Mouse (Mus musculus) bone marrow macrophage, adult 2 months (primary cell): ENCODE measurements around the gene Olfr1359. TPM values are rescaled to one million over a fixed set of nuclear protein-coding genes. Genes with fewer than 3 reads are reported as not detected.

Experiments
- H3K27ac ChIP-seq: 2 replicates; pipeline ENCODE4 v1.5.1; 2012; ENCODE audit warnings: low read depth, low read length; ENCODE audit not compliant: insufficient read depth
- H3K4me1 ChIP-seq: 2 replicates; pipeline ENCODE4 v1.6.1; 2012; ENCODE audit warnings: low read length; ENCODE audit not compliant: control insufficient read depth, insufficient read depth
- H3K4me3 ChIP-seq: 2 replicates; pipeline ENCODE4 v1.5.1; 2012; ENCODE audit warnings: mild to moderate bottlenecking, low read length, moderate library complexity; ENCODE audit not compliant: insufficient read depth
- CTCF ChIP-seq: IDR thresholded peaks from 2 replicates; pipeline ENCODE4 v1.5.1; 2012; ENCODE audit warnings: low read depth, mild to moderate bottlenecking, low read length, moderate library complexity
- POLR2A ChIP-seq: IDR thresholded peaks from 2 replicates; pipeline ENCODE4 v1.6.1; 2012; ENCODE audit warnings: mild to moderate bottlenecking, low read depth, low read length, borderline replicate concordance
- polyA plus RNA-seq: library from polyadenylated mRNA; stranded (reverse); fragments of >200 nt; gene quantifications from 2 replicates; pipeline ENCODE4 v1.2.4, GENCODE M21; 2012; ENCODE audit not compliant: missing spikeins, insufficient read depth, insufficient read length

Gene Olfr1359
- polyA plus RNA-seq, 1 experiment: not detected

GRCm38 (mm10) chr13:21718381-21719080, 20.6 kb downstream of the Olfr1359 start:
- no peak for TF ChIP-seq POLR2A
- TF ChIP-seq CTCF: no peak
- H3K4me3 ChIP-seq: peak overlapping the region; percentile 31
- peaks cover 16% of the 10 kb centered on the region for H3K4me1 ChIP-seq
- peak overlapping the region; percentile 90 for H3K27ac ChIP-seq

- H3K4me1 ChIP-seq: peaks cover 18% of the 10 kb centered on the region
- H3K27ac ChIP-seq: peak overlapping the region; percentile 91
- peak overlapping the region; percentile 44 for H3K4me3 ChIP-seq
Observed at GRCm38 (mm10) chr13:21721107-21721756, 23.3 kb downstream of the Olfr1359 start.

GRCm38 (mm10) chr13:21721757-21722372, 24.0 kb downstream of the Olfr1359 start, which contains the start of gene Hist1h2bm:
Gene Hist1h2bm (plus strand): TSS chr13:21722044.
- peak; percentile 35; the same call in 1 of the 2 replicates for TF ChIP-seq POLR2A
- peak within 1 kb of the TSS; percentile 91 for H3K27ac ChIP-seq
- peak within 1 kb of the TSS; percentile 49 for H3K4me3 ChIP-seq
- peaks cover 20% of the 10 kb centered on the region for H3K4me1 ChIP-seq

- H3K4me1 ChIP-seq: peaks cover 23% of the 10 kb centered on the region
- peak overlapping the region; percentile 49 for H3K4me3 ChIP-seq
- peak overlapping the region; percentile 59 for H3K27ac ChIP-seq
- TF ChIP-seq CTCF: no peak
- TF ChIP-seq POLR2A: no peak
Observed at GRCm38 (mm10) chr13:21722373-21722925, 24.5 kb downstream of the Olfr1359 start.

- peaks cover 23% of the 10 kb centered on the region for H3K4me1 ChIP-seq
- H3K4me3 ChIP-seq: no peak overlapping the region
- TF ChIP-seq POLR2A (no peak), CTCF (no peak)
- no peak overlapping the region; the same call in 1 of the 2 replicates for H3K27ac ChIP-seq
Observed at GRCm38 (mm10) chr13:21722993-21723836, 25.3 kb downstream of the Olfr1359 start.

- H3K4me1 ChIP-seq: peaks cover 17% of the 10 kb centered on the region
- no peak overlapping the region for H3K4me3 ChIP-seq
- no peak overlapping the region for H3K27ac ChIP-seq
- TF ChIP-seq POLR2A: no peak
- no peak for TF ChIP-seq CTCF
Observed at GRCm38 (mm10) chr13:21727948-21728572, 30.1 kb downstream of the Olfr1359 start.

- Histone ChIP-seq H3K4me1 (peaks cover 17% of the 10 kb centered on the region), H3K4me3 (no peak overlapping the region), H3K27ac (no peak overlapping the region)
- no peak for TF ChIP-seq CTCF
- TF ChIP-seq POLR2A: no peak
Observed at GRCm38 (mm10) chr13:21729544-21729943, 31.6 kb downstream of the Olfr1359 start.

- Histone ChIP-seq H3K4me3 (no peak overlapping the region), H3K27ac (no peak overlapping the region), H3K4me1 (peaks cover 12% of the 10 kb centered on the region)
- no peak for TF ChIP-seq POLR2A
- TF ChIP-seq CTCF: no peak
Observed at GRCm38 (mm10) chr13:21733466-21733865, 35.6 kb downstream of the Olfr1359 start.

- peak; percentile 61 for TF ChIP-seq CTCF
- no peak for TF ChIP-seq POLR2A
- Histone ChIP-seq H3K4me1 (peaks cover 12% of the 10 kb centered on the region), H3K27ac (peak overlapping the region; percentile 77), H3K4me3 (peak overlapping the region; percentile 68)
Observed at GRCm38 (mm10) chr13:21734010-21734905, 36.3 kb downstream of the Olfr1359 start.
